21 mouse cellular contexts compared by ENCODE assay signal in genomic region chr8:84329535-84329934, GRCm38 (mm10). TPM values are rescaled to one million over a fixed set of nuclear protein-coding genes. Genes with fewer than 3 reads are reported as not detected.
A peak's percentile ranks its signal among the peaks of the same experiment; 100 is the strongest.
DNase-seq lines count a peak whose midpoint lies in the region; ATAC-seq and TF ChIP-seq lines count a peak whose summit lies in the region.
"Had no signal": no experiment of that assay in that cellular context is flagged by ENCODE, and none has a peak within 500 bp of the region (broad histone marks: within the 10 kb centered on the region; RNA-seq: fewer than 3 reads in every experiment).

No protein-coding gene starts in this region.

- intact Hi-C loops in left cerebral cortex, postnatal 36 days (cut with DNase I), result no loop called here
- intact Hi-C loops in left cerebral cortex, postnatal 10 days (cut with DNase I), result no loop called here

- H3K27me3 ChIP-seq in hindbrain, postnatal 0 days (ENCODE audit: insufficient read depth, low read length), result no peaks in the 10 kb centered on the region
- H3K27me3 ChIP-seq in hindbrain, embryonic 11.5 days (ENCODE audit: control insufficient read depth, insufficient read depth, low read length), result no peaks in the 10 kb centered on the region
- H3K27me3 ChIP-seq: embryonic facial prominence, embryonic 12.5 days; hindbrain, embryonic 15.5 days had no signal

- no peaks in the 10 kb centered on the region for H3K9me3 ChIP-seq in hindbrain, postnatal 0 days (ENCODE audit: low read length)
- no peaks in the 10 kb centered on the region for H3K9me3 ChIP-seq in hindbrain, embryonic 11.5 days (ENCODE audit: control insufficient read depth, low read length)
- H3K9me3 ChIP-seq: embryonic facial prominence, embryonic 12.5 days; heart, embryonic 10.5 days; hindbrain, embryonic 15.5 days had no signal

- no peak overlapping the region for H3K27ac ChIP-seq in hindbrain, postnatal 0 days
- no peak overlapping the region for H3K27ac ChIP-seq in hindbrain, embryonic 11.5 days (ENCODE audit: low read depth, low read length)
- H3K27ac ChIP-seq: embryonic facial prominence, embryonic 12.5 days; heart, embryonic 10.5 days; hindbrain, embryonic 15.5 days had no signal

- no peak for ATAC-seq in hindbrain, postnatal 0 days
- ATAC-seq in hindbrain, embryonic 11.5 days (ENCODE audit: low FRiP score), result no peak
- ATAC-seq: forebrain, embryonic 16.5 days; inflammation-experienced regulatory T-cells, adult 6 months had no signal

- H3K36me3 ChIP-seq in hindbrain, postnatal 0 days (ENCODE audit: insufficient read depth, low read length), result no peaks in the 10 kb centered on the region
- no peaks in the 10 kb centered on the region for H3K36me3 ChIP-seq in hindbrain, embryonic 11.5 days (ENCODE audit: control insufficient read depth, insufficient read depth, low read length)
- H3K36me3 ChIP-seq: embryonic facial prominence, embryonic 12.5 days; heart, embryonic 10.5 days; hindbrain, embryonic 15.5 days had no signal

- no peaks in the 10 kb centered on the region for H3K4me1 ChIP-seq in hindbrain, postnatal 0 days (ENCODE audit: insufficient read depth, low read length)
- no peaks in the 10 kb centered on the region for H3K4me1 ChIP-seq in hindbrain, embryonic 11.5 days (replicated peaks; ENCODE audit: control insufficient read depth, insufficient read depth, low read length)
- H3K4me1 ChIP-seq: embryonic facial prominence, embryonic 12.5 days; heart, embryonic 10.5 days; hindbrain, embryonic 15.5 days had no signal

- DNase-seq in hindbrain, postnatal 0 days (ENCODE audit: low spot score), result peak; percentile 7
- no peak for DNase-seq in hindbrain, embryonic 11.5 days (ENCODE audit: low spot score)
- DNase-seq in left cerebral cortex, postnatal 36 days (ENCODE audit: low spot score in 2 of 2), result peak; percentile 17 to 19
- no peak for DNase-seq in left cerebral cortex, postnatal 10 days (ENCODE audit: extremely low spot score in 1 of 2, low spot score in 2 of 2)
- DNase-seq in right cerebral cortex, postnatal 25 days, result peak; percentile 37
- no peak for DNase-seq in right cerebral cortex, postnatal 4 days
- no peak for DNase-seq in lung, postnatal 4 days
- DNase-seq: adrenal gland, adult 2 months; adrenal gland, postnatal 25 days; cerebellum, adult 11-12 months; cerebellum, adult 9-10 months; cerebellum, postnatal 25 days; gastrocnemius, postnatal 10 days; heart, adult 18-20 months; heart, postnatal 10 days; heart, postnatal 4 days had no signal

- H3K9ac ChIP-seq in hindbrain, postnatal 0 days (replicated peaks; ENCODE audit: low read length), result no peak overlapping the region
- H3K9ac ChIP-seq in hindbrain, embryonic 11.5 days (ENCODE audit: low read depth, low read length), result no peak overlapping the region
- H3K9ac ChIP-seq: embryonic facial prominence, embryonic 12.5 days; hindbrain, embryonic 15.5 days had no signal

- 58% methylated on average over 8 of the region's 8 CpGs for WGBS in hindbrain, postnatal 0 days
- 79% methylated on average over 8 of the region's 8 CpGs for WGBS in hindbrain, embryonic 11.5 days

- no peak overlapping the region for H3K4me2 ChIP-seq in hindbrain, postnatal 0 days (ENCODE audit: low read depth, low read length)
- no peak overlapping the region for H3K4me2 ChIP-seq in hindbrain, embryonic 11.5 days (replicated peaks; ENCODE audit: low read depth, low read length)
- H3K4me2 ChIP-seq: embryonic facial prominence, embryonic 12.5 days; hindbrain, embryonic 15.5 days had no signal

- no peak overlapping the region for H3K4me3 ChIP-seq in hindbrain, postnatal 0 days (ENCODE audit: low read length)
- no peak overlapping the region for H3K4me3 ChIP-seq in hindbrain, embryonic 11.5 days (ENCODE audit: low read depth, low read length)
- H3K4me3 ChIP-seq: embryonic facial prominence, embryonic 12.5 days; heart, embryonic 10.5 days; hindbrain, embryonic 15.5 days had no signal

- no peak for TF ChIP-seq CTCF in hindbrain, postnatal 0 days (IDR thresholded peaks at IDR 0.05; ENCODE audit: low read depth)

RNA-seq across cellular contexts. Expression of gene Cacna1a, which starts 58.7 kb away (rescaled TPM):
- 59.5 and 70.5 TPM in 2 replicates for total RNA-seq in hindbrain, postnatal 0 days (2014; rRNA removed)
- polyA plus RNA-seq in hindbrain, postnatal 0 days (2015; fragmentation: Nextera tagmentation; extraction: Ambion mirVana), result 16.5 and 17.4 TPM in 2 replicates
- polyA plus RNA-seq in hindbrain, embryonic 11.5 days (2014; fragmentation: Nextera tagmentation; extraction: Ambion mirVana), result 5.2 and 10.4 TPM in 2 replicates
- 100 to 1,000 TPM; 219 to 272 TPM for total RNA-seq in left cerebral cortex, postnatal 36 days (2021)
- total RNA-seq in left cerebral cortex, postnatal 10 days (2021), result 100 to 1,000 TPM; 269 to 287 TPM

RNA-seq across cellular contexts. Expression of gene Ccdc130, which starts 59.4 kb away (rescaled TPM):
- 6.0 and 7.5 TPM in 2 replicates for total RNA-seq in hindbrain, postnatal 0 days (2014; rRNA removed)
- polyA plus RNA-seq in hindbrain, postnatal 0 days (2015; fragmentation: Nextera tagmentation; extraction: Ambion mirVana), result 12.4 and 12.9 TPM in 2 replicates
- 21.3 and 27.4 TPM in 2 replicates for polyA plus RNA-seq in hindbrain, embryonic 11.5 days (2014; fragmentation: Nextera tagmentation; extraction: Ambion mirVana)
- total RNA-seq in left cerebral cortex, postnatal 36 days (2021), result 10 to 100 TPM; 23.1 to 28.2 TPM
- 10 to 100 TPM; 24.1 to 27.1 TPM for total RNA-seq in left cerebral cortex, postnatal 10 days (2021)

Comparison
In these comparisons a context has a peak if more than half of its experiments do, and no peak if none do; other contexts are left out.
1. DNase-seq: peak in hindbrain, postnatal 0 days (single experiment), left cerebral cortex, postnatal 36 days (2 of 2) and right cerebral cortex, postnatal 25 days (single experiment); none in hindbrain, embryonic 11.5 days (single experiment), left cerebral cortex, postnatal 10 days (0 of 2), right cerebral cortex, postnatal 4 days (single experiment) and lung, postnatal 4 days (0 of 2).